Mouse (Mus musculus) hindbrain, postnatal 0 days (tissue): ENCODE results near the gene Tmem37. TPM values are rescaled to one million over a fixed set of nuclear protein-coding genes. Genes with fewer than 3 reads are reported as not detected.
"Not testable (repeated sequence)": the region's sequence is repeated elsewhere in the genome, so short reads cannot be mapped to it uniquely, and the experiment has no call there.

ENCODE experiments used
- ATAC-seq: fragments of 200-750 bp; cut with Nextera tagmentation; 2 replicates; pipeline ENCODE4 v1.8.0; 2017; ENCODE audit warnings: mild to moderate bottlenecking, moderate TSS enrichment, moderate library complexity
- DNase-seq: peaks from one replicate; pipeline ENCODE4 v3.0.0-alpha.2; 2015; ENCODE audit warnings: low spot score
- H3K27ac ChIP-seq: fragments of 300-500 bp; sonication (generic); 2 replicates; pipeline ENCODE4 v1.5.1; 2014; ENCODE audit warnings: mild to moderate bottlenecking
- H3K27me3 ChIP-seq: fragments of 300-500 bp; sonication (generic); 2 replicates; pipeline ENCODE4 v1.6.1; 2014; ENCODE audit warnings: low read length, mixed read lengths; ENCODE audit not compliant: insufficient read depth
- H3K36me3 ChIP-seq: fragments of 300-500 bp; sonication (generic); 2 replicates; pipeline ENCODE4 v1.6.1; 2014; ENCODE audit warnings: low read length, mixed read lengths; ENCODE audit not compliant: insufficient read depth
- H3K4me1 ChIP-seq: fragments of 300-500 bp; sonication (generic); 2 replicates; pipeline ENCODE4 v1.6.1; 2014; ENCODE audit warnings: antibody characterized with exemption, low read length, mixed read lengths; ENCODE audit not compliant: insufficient read depth
- H3K4me2 ChIP-seq: fragments of 300-500 bp; sonication (generic); 2 replicates; pipeline ENCODE4 v1.6.1; 2014; ENCODE audit warnings: low read depth, mild to moderate bottlenecking, low read length, moderate library complexity, mixed read lengths
- H3K4me3 ChIP-seq: fragments of 300-500 bp; sonication (generic); 2 replicates; pipeline ENCODE4 v1.5.1; 2014; ENCODE audit warnings: low read length
- H3K9ac ChIP-seq: fragments of 300-500 bp; sonication (generic); replicated peaks from 2 replicates; pipeline ENCODE4 v1.6.1; 2014; ENCODE audit warnings: mild to moderate bottlenecking, low read length, moderate library complexity, mixed read lengths
- H3K9me3 ChIP-seq: fragments of 300-500 bp; sonication (generic); 2 replicates; pipeline ENCODE4 v1.6.1; 2016; ENCODE audit warnings: low read length, mixed read lengths
- CTCF ChIP-seq: IDR thresholded peaks from 2 replicates; pipeline ENCODE4 v1.5.1; 2016; ENCODE audit warnings: antibody characterized with exemption, control low read depth, low read depth
- whole genome bisulfite sequencing: fragments of 180-500 bp; shearing (Covaris S2); extraction: QIAGEN DNeasy Blood & Tissue Kit; methylation state at CpG from one replicate; pipeline ENCODE4 v1.1.7; 2014; 5-methylcytosine and 5-hydroxymethylcytosine counted together
- polyA plus RNA-seq: library from polyadenylated mRNA; unstranded; fragments of >200 nt; fragmentation: Nextera tagmentation; extraction: Ambion mirVana; gene quantifications from 2 replicates; pipeline ENCODE4 v1.2.1, GENCODE M21; 2015
- total RNA-seq: library from RNA; depleted of rRNA; stranded (reverse); fragments of >200 nt; gene quantifications from 2 replicates; pipeline ENCODE4 v1.2.3, GENCODE M21; 2014

Gene Tmem37
- total and polyA plus RNA-seq, 2 experiments from 2014 or later = 2.9 to 9.1 TPM

- H3K27me3 ChIP-seq, H3K27ac ChIP-seq, H3K4me3 ChIP-seq, H3K9ac ChIP-seq, H3K4me2 ChIP-seq, H3K36me3 ChIP-seq, H3K4me1 ChIP-seq, H3K9me3 ChIP-seq: not testable (repeated sequence)
- ATAC-seq = peak; percentile 77
- 56% methylated on average over 11 of the region's 14 CpGs for WGBS
- TF ChIP-seq CTCF = peak; percentile 87
- DNase-seq = peak; percentile 87
Measured at GRCm38 (mm10) chr1:120093482-120094134, 19.7 kb upstream of the Tmem37 start.

- DNase-seq = no peak
- no peak overlapping the region for H3K27ac ChIP-seq
- TF ChIP-seq CTCF = no peak
- H3K4me1 ChIP-seq = no peaks in the 10 kb centered on the region
- H3K9ac ChIP-seq = no peak overlapping the region
- H3K4me3 ChIP-seq = no peak overlapping the region
- no peaks in the 10 kb centered on the region for H3K9me3 ChIP-seq
- no peaks in the 10 kb centered on the region for H3K36me3 ChIP-seq
- H3K27me3 ChIP-seq = no peaks in the 10 kb centered on the region
- 85% methylated on average over 8 of the region's 8 CpGs for WGBS
- no peak for ATAC-seq
- no peak overlapping the region for H3K4me2 ChIP-seq
Measured at GRCm38 (mm10) chr1:120090880-120091570, 17.2 kb upstream of the Tmem37 start.

GRCm38 (mm10) chr1:120089180-120089579 is 15.3 kb upstream of the Tmem37 start:
- TF ChIP-seq CTCF = no peak
- no peak overlapping the region for H3K27ac ChIP-seq
- 7% methylated on average over 4 of the region's 5 CpGs for WGBS
- no peak overlapping the region for H3K4me2 ChIP-seq
- H3K27me3 ChIP-seq = no peaks in the 10 kb centered on the region
- no peaks in the 10 kb centered on the region for H3K9me3 ChIP-seq
- H3K36me3 ChIP-seq = no peaks in the 10 kb centered on the region
- no peak overlapping the region for H3K4me3 ChIP-seq
- H3K9ac ChIP-seq = no peak overlapping the region
- DNase-seq (no peak), ATAC-seq (no peak)
- H3K4me1 ChIP-seq = no peaks in the 10 kb centered on the region

DNA sequence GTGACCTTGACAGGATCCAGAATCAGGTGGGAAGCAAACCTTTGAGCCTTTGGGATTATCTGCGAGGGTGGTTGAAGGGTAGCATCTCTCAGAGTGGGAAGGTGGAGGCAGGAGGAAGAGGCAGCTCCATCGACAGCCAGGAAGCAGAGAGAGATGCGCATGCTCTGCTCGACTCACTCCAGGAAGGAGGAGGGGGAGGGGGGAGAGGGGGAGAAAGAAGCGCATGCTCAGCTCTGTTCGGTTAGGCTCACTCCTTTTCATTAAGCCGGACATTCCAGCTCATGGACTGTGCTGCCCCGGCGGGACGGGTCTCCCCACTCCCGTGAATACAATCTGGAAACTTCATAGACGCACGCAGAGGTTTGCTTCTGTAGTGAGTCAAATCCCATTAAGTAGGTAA is 12.8 kb upstream of the Tmem37 start:
- H3K27ac ChIP-seq = no peak overlapping the region
- no peak overlapping the region for H3K4me3 ChIP-seq
- no peaks in the 10 kb centered on the region for H3K9me3 ChIP-seq
- ATAC-seq (no peak), DNase-seq (no peak)
- H3K4me1 ChIP-seq = no peaks in the 10 kb centered on the region
- no peak for TF ChIP-seq CTCF
- H3K36me3 ChIP-seq = no peaks in the 10 kb centered on the region
- H3K4me2 ChIP-seq = no peak overlapping the region
- 64% methylated on average over 13 of the region's 13 CpGs for WGBS
- H3K27me3 ChIP-seq = no peaks in the 10 kb centered on the region
- no peak overlapping the region for H3K9ac ChIP-seq

DNA sequence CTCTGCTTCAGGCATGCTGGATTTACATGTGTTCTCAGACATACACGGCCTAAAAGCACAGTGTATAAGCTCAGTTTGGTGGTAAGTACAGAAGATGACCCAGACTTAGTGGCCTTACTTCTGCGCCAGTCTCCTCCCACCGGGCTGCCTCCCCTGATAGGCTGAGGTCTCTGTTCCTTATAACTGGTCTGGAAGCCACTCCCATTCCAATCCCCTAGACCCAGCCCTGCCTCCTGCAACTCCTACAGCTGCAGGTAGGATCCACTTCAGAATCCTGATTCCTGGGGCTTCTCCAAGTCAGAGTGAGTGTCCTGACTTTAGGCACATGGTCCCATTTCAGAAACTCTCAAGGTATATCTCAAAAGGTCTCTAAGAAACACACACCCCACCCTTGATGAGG is 11.8 kb upstream of the Tmem37 start:
- Histone ChIP-seq H3K4me2 (no peak overlapping the region), H3K9me3 (no peaks in the 10 kb centered on the region), H3K4me1 (no peaks in the 10 kb centered on the region), H3K9ac (no peak overlapping the region), H3K27ac (no peak overlapping the region), H3K27me3 (no peaks in the 10 kb centered on the region), H3K4me3 (no peak overlapping the region), H3K36me3 (no peaks in the 10 kb centered on the region)
- ATAC-seq = no peak
- no peak for TF ChIP-seq CTCF
- 66% methylated on average over 3 of the region's 3 CpGs for WGBS
- DNase-seq = no peak

DNA sequence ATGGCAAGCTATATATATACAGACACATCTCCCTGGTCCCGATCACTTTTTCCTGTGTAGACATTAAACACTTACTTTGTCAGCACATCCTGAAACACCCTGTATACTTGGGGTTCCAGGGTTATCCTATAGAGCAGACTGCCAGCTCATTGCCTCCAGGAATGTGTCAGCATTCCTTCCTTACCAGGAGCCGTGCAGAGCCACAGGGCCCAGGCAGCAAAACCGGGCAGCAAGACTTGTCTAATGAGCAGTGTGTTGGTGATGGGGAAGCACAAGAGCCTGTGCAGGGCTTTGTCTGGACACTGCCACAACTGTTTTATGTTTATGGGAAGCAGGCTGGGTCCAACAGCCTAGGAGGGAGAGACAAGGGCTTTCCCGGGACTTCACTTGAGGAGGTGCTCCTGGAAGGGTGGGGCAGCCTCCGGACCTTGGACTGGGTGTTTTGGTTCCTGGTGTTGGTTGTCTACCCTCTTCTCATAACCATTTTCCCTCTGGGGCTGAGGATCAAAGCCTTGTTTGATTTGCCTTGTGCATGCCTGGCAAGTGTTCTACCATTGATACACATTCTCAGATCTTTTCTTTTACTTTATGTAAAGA is 10.1 kb upstream of the Tmem37 start:
- no peak for TF ChIP-seq CTCF
- no peak overlapping the region for H3K9ac ChIP-seq
- H3K4me2 ChIP-seq = no peak overlapping the region
- no peak overlapping the region for H3K27ac ChIP-seq
- 57% methylated on average over 5 of the region's 5 CpGs for WGBS
- DNase-seq = no peak
- no peaks in the 10 kb centered on the region for H3K9me3 ChIP-seq
- no peaks in the 10 kb centered on the region for H3K27me3 ChIP-seq
- H3K4me3 ChIP-seq = no peak overlapping the region
- H3K4me1 ChIP-seq = no peaks in the 10 kb centered on the region
- no peaks in the 10 kb centered on the region for H3K36me3 ChIP-seq
- no peak for ATAC-seq
